Mouse (Mus musculus): ENCODE data around the gene Ddah2.
"Not testable (repeated sequence)": the region's sequence is repeated elsewhere in the genome, so short reads cannot be mapped to it uniquely, and the experiment has no call there.

Gene Ddah2

DNA sequence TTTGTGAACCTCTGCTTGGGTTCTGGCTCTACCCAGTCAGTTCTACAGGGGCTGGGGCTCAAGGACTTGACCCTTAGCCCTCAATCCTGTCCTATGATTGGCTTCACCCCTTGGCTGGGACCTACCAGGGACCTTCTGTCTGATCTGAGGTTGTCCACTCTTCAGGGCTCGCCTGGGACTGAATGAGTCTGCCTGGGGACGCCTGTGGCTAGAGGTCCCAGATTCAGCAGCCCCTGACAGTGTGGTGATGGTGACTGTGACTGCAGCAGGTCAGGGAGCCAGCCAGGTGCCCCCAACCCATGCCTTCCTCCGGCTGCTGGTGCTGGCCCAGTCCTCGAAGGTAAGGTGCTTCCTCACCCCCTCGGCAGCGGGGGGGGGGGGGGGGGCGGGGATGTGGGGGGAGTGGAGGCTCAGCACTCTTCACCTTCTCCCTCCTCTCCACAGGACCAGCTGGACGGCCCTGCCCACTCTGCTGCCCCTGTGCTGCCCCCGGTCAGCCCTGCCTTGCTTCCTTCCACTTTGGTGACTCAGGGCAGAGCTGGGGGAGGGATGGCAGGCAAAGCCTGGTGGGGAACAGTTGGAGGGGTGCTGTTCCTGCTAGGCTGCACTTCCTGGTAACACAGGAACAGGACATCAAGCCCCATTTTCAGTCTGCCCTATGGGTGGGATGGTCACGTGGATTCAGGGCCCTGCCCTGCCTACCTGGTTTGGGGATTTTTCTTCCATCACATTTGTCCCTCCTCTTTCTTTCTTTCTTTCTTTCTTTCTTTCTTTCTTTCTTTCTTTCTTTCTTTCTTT lies 33.9 kb upstream of the Ddah2 start:
- in situ Hi-C loops (cut with MboI; ENCODE audit: unreplicated experiment in 2 of 2): loop anchor here (5.0 to 10.0 kb wide), 4 partner anchors 32 to 210 kb away; partner anchors contain the start of genes Atp6v1g2 (in 1 of the 2), Ddah2 (in 1 of the 2), Ly6g5c (in 1 of the 2) and Nfkbil1 (in 1 of the 2)

DNA sequence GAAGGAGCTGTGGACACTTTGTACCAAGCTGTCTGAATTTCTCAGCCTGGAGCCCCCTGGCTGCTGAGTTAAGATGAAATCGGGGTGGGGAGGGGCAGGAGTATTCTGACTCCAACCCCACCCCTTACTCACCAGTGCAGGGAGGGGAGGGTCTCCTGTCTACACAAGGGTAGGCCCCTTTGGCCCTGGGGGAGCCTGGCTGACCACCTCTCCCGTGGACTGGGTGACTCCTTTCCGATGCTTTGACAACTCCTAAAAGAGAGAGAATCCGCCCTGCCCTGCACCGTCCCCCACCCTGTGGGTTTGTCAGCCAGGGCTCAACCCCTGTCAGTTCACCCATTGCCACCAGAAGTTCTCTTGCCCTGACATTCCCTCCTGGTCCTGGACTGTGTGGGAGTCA lies 32.6 kb upstream of the Ddah2 start:
- in situ Hi-C loops (cut with MboI; ENCODE audit: unreplicated experiment in 2 of 2): loop anchor here in 1 of 2 experiments (10.0 kb wide), 2 partner anchors 79 to 209 kb away; partner anchors contain the start of genes Atp6v1g2, Ly6g5c and Nfkbil1

DNA sequence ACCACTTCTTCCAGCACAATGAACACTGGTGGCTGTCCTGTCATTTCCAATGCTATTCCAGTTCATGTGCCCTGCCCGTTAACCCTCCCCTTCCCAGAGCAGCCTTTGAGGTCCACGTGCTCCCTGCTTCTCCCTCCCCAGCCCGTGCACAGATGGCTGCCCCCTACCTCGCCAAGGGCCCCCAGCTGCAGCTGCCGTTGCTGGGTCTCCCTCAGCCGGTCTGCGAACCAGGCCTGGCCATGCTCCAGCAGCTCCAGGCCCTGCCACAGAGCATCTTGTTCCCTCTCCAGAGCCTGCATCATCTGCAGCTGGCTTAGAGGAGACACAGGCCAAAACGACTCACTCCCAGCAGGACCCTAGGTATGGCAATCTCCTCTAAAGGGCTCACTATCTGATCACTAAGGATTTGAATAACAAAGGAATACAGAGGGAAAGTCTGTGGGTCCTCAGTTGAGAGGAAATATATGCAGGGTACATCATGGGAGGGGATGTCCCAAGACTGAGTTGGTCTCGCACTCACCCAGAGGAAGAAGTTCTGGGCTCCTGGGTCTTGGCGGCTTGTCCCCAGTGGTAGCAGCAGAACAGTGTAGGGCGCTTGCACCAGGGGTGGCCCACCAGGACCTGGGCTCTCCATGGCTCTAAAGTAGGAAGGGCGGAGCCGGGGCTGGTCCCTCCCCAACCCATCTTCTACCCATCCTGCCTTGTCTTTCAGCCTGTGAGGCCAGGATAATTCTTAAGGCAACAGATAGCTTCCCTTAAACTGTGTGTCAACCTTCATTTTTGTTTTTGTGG lies 31.4 kb upstream of the Ddah2 start, which contains the start of gene Sapcd1:
Sapcd1 (minus strand) TSS at position 740 of the 792 bp plus-strand sequence.
- in situ Hi-C loops (cut with MboI; ENCODE audit: unreplicated experiment in 2 of 2): loop anchor here in 1 of 2 experiments (10.0 kb wide), 2 partner anchors 77 to 207 kb away; partner anchors contain the start of genes Atp6v1g2, Ly6g5c and Nfkbil1

GRCm38 (mm10) chr17:35028315-35028714 lies 30.5 kb upstream of the Ddah2 start:
- in situ Hi-C loops (cut with MboI; ENCODE audit: unreplicated experiment in 2 of 2): loop anchor here in 1 of 2 experiments (10.0 kb wide), 2 partner anchors 76 to 206 kb away; partner anchors contain the start of genes Atp6v1g2, Ly6g5c and Nfkbil1

- in situ Hi-C loops (cut with MboI; ENCODE audit: unreplicated experiment in 2 of 2): loop anchor here in 1 of 2 experiments (10.0 kb wide), 2 partner anchors 75 to 205 kb away; partner anchors contain the start of genes Atp6v1g2, Ly6g5c and Nfkbil1
Measured at GRCm38 (mm10) chr17:35029691-35030532, 28.9 kb upstream of the Ddah2 start.

- in situ Hi-C loops (cut with MboI; ENCODE audit: unreplicated experiment in 2 of 2): no loop called here
Measured at GRCm38 (mm10) chr17:35031272-35031671, 27.6 kb upstream of the Ddah2 start.

- in situ Hi-C loops (cut with MboI; ENCODE audit: unreplicated experiment in 2 of 2): no loop called here
Measured at GRCm38 (mm10) chr17:35031880-35032279, 27.0 kb upstream of the Ddah2 start.

- in situ Hi-C loops (cut with MboI; ENCODE audit: unreplicated experiment in 2 of 2): no loop called here
Measured at GRCm38 (mm10) chr17:35032323-35032870, 26.4 kb upstream of the Ddah2 start.

DNA sequence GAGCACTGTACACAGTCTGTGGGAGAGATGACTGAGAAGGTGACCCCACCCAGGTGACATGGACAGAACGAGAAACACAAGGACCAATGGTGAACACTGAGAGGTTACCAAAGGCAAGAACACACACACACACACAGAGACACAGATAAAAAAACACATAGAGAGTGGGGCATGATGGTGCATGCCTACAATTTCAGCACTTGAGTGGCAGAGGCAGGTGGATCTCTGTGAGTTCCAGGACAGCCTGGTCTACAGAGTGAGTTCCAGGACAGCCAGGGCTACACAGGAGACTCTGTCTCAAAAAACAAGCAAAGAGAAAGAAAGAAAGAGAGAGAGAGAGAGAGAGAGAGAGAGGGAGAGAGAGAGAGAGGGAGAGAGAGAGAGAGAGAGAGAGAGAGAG lies 25.1 kb upstream of the Ddah2 start:
- in situ Hi-C loops (cut with MboI; ENCODE audit: unreplicated experiment in 2 of 2): not testable (repeated sequence)

DNA sequence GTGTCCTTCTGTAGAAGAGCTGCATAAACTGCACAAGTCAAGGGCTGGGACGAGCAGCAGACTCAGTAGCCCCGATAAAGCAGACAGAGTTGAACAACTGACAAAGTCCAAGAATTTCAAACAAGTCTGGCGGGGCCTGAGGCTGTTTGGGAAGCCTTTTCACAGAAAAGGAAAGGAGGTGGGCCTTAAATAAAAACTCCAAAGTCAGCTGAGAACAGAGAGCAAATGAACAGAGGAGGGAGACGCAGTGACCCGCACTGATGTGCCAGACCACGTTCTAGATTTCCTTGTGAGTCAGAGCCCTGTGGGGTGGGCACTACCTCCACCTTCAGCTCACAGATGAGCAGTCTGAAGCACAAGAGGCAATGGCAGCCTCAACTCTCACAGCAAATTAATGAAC lies 23.9 kb upstream of the Ddah2 start:
- in situ Hi-C loops (cut with MboI; ENCODE audit: unreplicated experiment in 2 of 2): no loop called here

DNA sequence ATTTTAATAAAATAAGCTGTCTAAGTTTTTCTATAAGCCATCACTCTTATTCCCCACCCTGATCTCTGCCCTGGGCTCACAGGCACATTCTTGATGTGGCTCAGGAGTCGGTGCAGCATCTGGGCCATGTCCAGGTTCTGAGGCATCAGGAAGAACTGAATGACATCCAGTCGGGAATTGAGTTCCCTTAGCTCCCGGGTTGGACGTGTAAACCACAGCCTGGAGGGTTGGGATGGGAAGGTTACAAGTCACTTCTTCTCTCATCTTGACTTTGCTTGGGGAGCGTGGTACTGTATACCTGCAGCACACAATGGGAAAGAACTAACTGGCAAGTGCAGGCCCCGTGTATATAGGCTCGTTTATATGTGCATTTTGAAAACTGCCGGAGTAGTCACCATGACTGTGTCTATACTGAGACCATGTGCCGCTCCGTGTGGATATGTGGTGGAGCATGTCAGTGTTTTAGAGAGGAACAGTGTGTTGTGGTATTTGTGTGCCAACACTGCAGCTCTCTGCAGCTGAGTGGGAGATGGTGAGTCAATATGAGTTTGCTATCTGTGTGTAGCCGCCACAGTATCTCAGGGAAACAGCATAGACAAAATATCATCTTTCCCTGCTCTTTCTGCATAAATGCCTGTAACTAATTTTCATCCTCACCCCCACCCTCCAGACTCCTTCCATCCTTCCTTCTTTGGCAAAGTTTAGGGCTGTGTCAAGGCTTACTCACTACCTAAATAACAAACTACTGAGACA lies 19.5 kb upstream of the Ddah2 start:
- in situ Hi-C loops (cut with MboI; ENCODE audit: unreplicated experiment in 2 of 2): no loop called here

GRCm38 (mm10) chr17:35043794-35044193 lies 15.0 kb upstream of the Ddah2 start:
- in situ Hi-C loops (cut with MboI; ENCODE audit: unreplicated experiment in 2 of 2): no loop called here

- in situ Hi-C loops (cut with MboI; ENCODE audit: unreplicated experiment in 2 of 2): no loop called here
Measured at GRCm38 (mm10) chr17:35044904-35045806, 13.7 kb upstream of the Ddah2 start.

DNA sequence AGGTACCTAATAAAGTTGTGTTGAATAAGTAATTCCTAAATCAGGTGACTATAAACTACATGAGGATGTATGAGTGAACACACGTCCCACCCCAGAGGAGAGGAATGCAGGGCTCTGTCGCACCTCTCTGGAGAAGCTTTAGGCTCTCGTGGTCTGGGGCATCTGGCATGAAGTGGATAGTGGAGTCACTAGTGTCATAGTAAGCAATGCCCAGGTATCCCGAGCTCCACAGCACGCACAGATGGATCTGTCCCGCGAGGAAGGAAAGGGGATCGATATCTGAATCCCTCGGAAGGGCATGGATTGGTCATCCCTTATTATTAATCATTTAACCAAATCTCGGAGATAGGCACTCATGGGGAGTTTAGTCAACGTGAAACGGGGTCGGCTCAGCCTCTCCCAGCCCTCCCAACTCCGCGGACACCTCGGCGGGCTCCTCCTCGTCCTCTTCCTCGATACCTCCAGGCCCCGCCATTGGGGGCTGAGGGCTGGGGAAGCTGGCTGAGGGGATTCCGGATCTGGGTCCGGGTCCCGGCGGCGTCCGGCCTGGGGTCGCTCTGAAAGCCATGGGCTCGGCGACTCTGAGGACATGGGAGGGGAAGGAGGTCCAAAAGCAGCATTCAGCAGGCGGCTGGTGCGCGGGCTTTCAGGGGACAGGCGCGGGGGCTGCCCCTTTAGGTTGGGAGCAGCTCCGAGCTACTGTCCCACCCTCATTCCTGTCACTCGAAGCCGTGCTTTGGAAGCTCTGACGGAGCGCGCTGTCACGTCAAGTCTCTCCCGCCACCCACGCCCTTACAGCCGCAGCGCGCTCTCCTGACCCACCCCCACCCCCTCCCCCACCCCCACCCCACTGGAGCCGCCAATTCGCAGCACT lies 12.8 kb upstream of the Ddah2 start:
- in situ Hi-C loops (cut with MboI; ENCODE audit: unreplicated experiment in 2 of 2): no loop called here

DNA sequence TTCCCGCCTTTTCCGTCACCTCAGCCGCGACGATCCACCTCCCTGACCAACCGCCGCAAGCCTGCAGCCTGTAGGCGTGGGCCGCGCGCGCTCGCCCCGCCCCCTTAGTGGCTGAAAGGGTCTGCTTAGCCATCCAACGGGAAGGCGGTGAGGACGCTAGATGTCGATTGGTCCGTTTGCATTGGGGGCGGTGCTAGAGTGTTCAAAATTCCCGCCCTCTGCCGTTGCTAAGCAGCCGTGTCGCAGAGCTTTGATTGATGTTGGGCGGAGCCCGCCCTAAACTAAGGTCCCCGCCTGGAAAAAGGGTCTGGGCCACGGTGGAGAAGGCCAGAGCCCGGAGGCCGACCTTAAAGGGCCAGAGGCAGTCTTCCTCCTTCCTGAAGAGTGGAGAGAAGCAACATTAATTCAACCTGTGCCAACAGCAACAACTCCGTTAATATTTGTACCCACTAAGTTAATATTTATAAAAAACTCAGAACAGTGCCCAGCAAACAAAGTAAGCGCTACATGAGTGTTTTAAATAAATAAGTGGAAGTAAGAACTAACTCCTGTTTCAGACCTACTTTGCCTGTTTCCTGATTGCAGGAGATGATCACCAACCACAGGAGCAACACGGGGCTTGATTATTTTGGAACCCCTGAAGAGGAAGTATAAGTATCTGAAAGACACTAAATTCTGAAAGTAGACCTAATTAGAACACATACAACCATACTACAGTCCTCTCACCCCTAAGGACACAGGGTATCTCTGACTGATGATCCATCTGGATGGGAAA lies 12.0 kb upstream of the Ddah2 start, which contains the start of gene Msh5:
Msh5 (minus strand) TSS at position 65 of the 775 bp plus-strand sequence.
- in situ Hi-C loops (cut with MboI; ENCODE audit: unreplicated experiment in 2 of 2): no loop called here

GRCm38 (mm10) chr17:35047688-35048087 lies 11.1 kb upstream of the Ddah2 start:
- in situ Hi-C loops (cut with MboI; ENCODE audit: unreplicated experiment in 2 of 2): no loop called here

Data from v-Abl transformed pro-B cells (cell line).